Mouse (Mus musculus): ENCODE results near the gene Tas1r3. TPM values are rescaled to one million over a fixed set of nuclear protein-coding genes. Genes with fewer than 3 reads are reported as not detected.

The Tas1r3 gene
- total and polyA plus RNA-seq, 3 experiments: 0.03 to 1.7 (median 0.60) TPM

GRCm38 (mm10) chr4:155891551-155892001 is 28.4 kb upstream of the Tas1r3 start, which contains the start of the genes Pusl1 and Acap3:
Pusl1 (minus strand) TSS chr4:155891781.
Acap3 (plus strand) TSS chr4:155891822.
- peak; percentile 36 for ATAC-seq (ENCODE audit: extremely low read depth, insufficient number of reproducible peaks, low FRiP score, poor library complexity, severe bottlenecking)
- peaks cover 63% of the 10 kb centered on the region for H3K4me1 ChIP-seq (ENCODE audit: insufficient read depth, low read depth, low read length)
- peaks cover 69% of the 10 kb centered on the region for H3K36me3 ChIP-seq (replicated peaks)
- peak; percentile 88 for DNase-seq (ENCODE audit: low spot score)
- H3K4me3 ChIP-seq (ENCODE audit: low read depth, low read length): peak within 1 kb of the TSS; percentile 90
- no peak for TF ChIP-seq CTCF (IDR thresholded peaks at IDR 0.05; ENCODE audit: low read depth, low read length)
- no peak for TF ChIP-seq GATA1 (IDR thresholded peaks at IDR 0.05; ENCODE audit: borderline replicate concordance, low read length)
- no peak for TF ChIP-seq POLR2AphosphoS5 (IDR thresholded peaks at IDR 0.05; ENCODE audit: insufficient replicate concordance, low read depth, low read length)
- TF ChIP-seq GATA2 (IDR thresholded peaks at IDR 0.05; ENCODE audit: borderline replicate concordance, low read depth, low read length): no peak
- TF ChIP-seq TAL1 (conservative IDR thresholded peaks at IDR 0.05; ENCODE audit: low read depth, low read length): no peak
- H3K27me3 ChIP-seq (ENCODE audit: insufficient read depth, low read length): no peaks in the 10 kb centered on the region
- H3K9me3 ChIP-seq (replicated peaks): no peaks in the 10 kb centered on the region

DNA sequence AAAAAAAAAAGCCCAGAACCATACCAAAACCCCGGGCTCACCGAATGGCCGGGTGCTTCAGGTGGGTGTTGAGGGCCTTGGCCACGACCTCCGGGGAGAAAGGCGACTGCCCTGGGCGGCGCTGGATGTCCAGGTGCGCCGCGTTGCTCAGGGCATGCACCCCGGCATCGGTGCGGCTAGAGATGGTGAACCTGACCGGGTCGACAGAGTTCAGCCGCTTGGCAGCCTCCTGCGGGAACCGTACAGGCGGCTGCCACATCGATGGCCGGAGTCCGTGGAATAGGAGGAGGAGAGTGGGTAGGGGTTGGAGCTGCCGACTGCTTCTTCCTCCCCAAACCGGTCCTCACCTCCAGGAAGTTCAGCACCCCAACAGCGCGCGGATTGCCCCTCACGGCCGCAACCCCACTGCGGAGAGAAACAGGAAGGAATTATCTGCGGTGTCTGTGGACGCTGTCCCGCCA is 27.9 kb upstream of the Tas1r3 start:
- H3K27me3 ChIP-seq (ENCODE audit: insufficient read depth, low read length): no peaks in the 10 kb centered on the region
- H3K4me1 ChIP-seq (ENCODE audit: insufficient read depth, low read depth, low read length): peaks cover 66% of the 10 kb centered on the region
- no peak for ATAC-seq (ENCODE audit: extremely low read depth, insufficient number of reproducible peaks, low FRiP score, poor library complexity, severe bottlenecking)
- H3K36me3 ChIP-seq (replicated peaks): peaks cover 69% of the 10 kb centered on the region
- no peak for DNase-seq (ENCODE audit: low spot score)
- TF ChIP-seq GATA1 (IDR thresholded peaks at IDR 0.05; ENCODE audit: borderline replicate concordance, low read length) (no peak), TAL1 (conservative IDR thresholded peaks at IDR 0.05; ENCODE audit: low read depth, low read length) (no peak), CTCF (IDR thresholded peaks at IDR 0.05; ENCODE audit: low read depth, low read length) (no peak), POLR2AphosphoS5 (IDR thresholded peaks at IDR 0.05; ENCODE audit: insufficient replicate concordance, low read depth, low read length) (no peak), GATA2 (IDR thresholded peaks at IDR 0.05; ENCODE audit: borderline replicate concordance, low read depth, low read length) (no peak)
- H3K4me3 ChIP-seq (ENCODE audit: low read depth, low read length): peak overlapping the region; percentile 90
- H3K9me3 ChIP-seq (replicated peaks): no peaks in the 10 kb centered on the region

GRCm38 (mm10) chr4:155889316-155889715 is 26.2 kb upstream of the Tas1r3 start:
- TF ChIP-seq TAL1 (conservative IDR thresholded peaks at IDR 0.05; ENCODE audit: low read depth, low read length) (no peak), CTCF (IDR thresholded peaks at IDR 0.05; ENCODE audit: low read depth, low read length) (no peak), GATA2 (IDR thresholded peaks at IDR 0.05; ENCODE audit: borderline replicate concordance, low read depth, low read length) (no peak), POLR2AphosphoS5 (IDR thresholded peaks at IDR 0.05; ENCODE audit: insufficient replicate concordance, low read depth, low read length) (no peak), GATA1 (IDR thresholded peaks at IDR 0.05; ENCODE audit: borderline replicate concordance, low read length) (no peak)
- Histone ChIP-seq H3K4me3 (ENCODE audit: low read depth, low read length) (no peak overlapping the region), H3K27me3 (ENCODE audit: insufficient read depth, low read length) (no peaks in the 10 kb centered on the region), H3K36me3 (replicated peaks) (peaks cover 68% of the 10 kb centered on the region), H3K4me1 (ENCODE audit: insufficient read depth, low read depth, low read length) (peaks cover 53% of the 10 kb centered on the region), H3K9me3 (replicated peaks) (no peaks in the 10 kb centered on the region)
- DNase-seq (ENCODE audit: low spot score) (no peak), ATAC-seq (ENCODE audit: extremely low read depth, insufficient number of reproducible peaks, low FRiP score, poor library complexity, severe bottlenecking) (no peak)

DNA sequence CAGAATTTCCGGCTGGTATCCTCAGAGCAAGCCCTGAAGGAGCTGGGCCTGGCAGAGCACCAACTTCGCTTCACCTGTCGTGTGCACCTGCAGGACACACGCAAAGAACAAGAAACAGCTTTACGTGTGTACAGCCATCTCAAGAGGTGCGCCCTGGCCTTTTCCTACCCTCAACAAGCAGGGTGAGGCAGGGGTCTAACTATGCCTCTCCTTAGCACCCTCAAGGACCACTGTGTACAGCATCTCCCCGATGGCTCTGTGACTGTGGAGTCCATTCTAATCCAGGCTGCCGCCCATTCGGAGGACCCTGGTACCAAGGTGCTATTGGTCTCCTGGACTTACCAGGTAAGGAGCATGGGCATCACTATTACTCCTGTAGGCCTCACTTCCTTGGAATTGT is 25.0 kb upstream of the Tas1r3 start:
- H3K27me3 ChIP-seq (ENCODE audit: insufficient read depth, low read length): no peaks in the 10 kb centered on the region
- no peak for TF ChIP-seq GATA1 (IDR thresholded peaks at IDR 0.05; ENCODE audit: borderline replicate concordance, low read length)
- no peak for TF ChIP-seq TAL1 (conservative IDR thresholded peaks at IDR 0.05; ENCODE audit: low read depth, low read length)
- no peak for TF ChIP-seq CTCF (IDR thresholded peaks at IDR 0.05; ENCODE audit: low read depth, low read length)
- no peak for TF ChIP-seq GATA2 (IDR thresholded peaks at IDR 0.05; ENCODE audit: borderline replicate concordance, low read depth, low read length)
- no peak for TF ChIP-seq POLR2AphosphoS5 (IDR thresholded peaks at IDR 0.05; ENCODE audit: insufficient replicate concordance, low read depth, low read length)
- no peak overlapping the region for H3K4me3 ChIP-seq (ENCODE audit: low read depth, low read length)
- ATAC-seq (ENCODE audit: extremely low read depth, insufficient number of reproducible peaks, low FRiP score, poor library complexity, severe bottlenecking) (no peak), DNase-seq (ENCODE audit: low spot score) (no peak)
- no peaks in the 10 kb centered on the region for H3K9me3 ChIP-seq (replicated peaks)
- peaks cover 75% of the 10 kb centered on the region for H3K36me3 ChIP-seq (replicated peaks)
- peaks cover 42% of the 10 kb centered on the region for H3K4me1 ChIP-seq (ENCODE audit: insufficient read depth, low read depth, low read length)

DNA sequence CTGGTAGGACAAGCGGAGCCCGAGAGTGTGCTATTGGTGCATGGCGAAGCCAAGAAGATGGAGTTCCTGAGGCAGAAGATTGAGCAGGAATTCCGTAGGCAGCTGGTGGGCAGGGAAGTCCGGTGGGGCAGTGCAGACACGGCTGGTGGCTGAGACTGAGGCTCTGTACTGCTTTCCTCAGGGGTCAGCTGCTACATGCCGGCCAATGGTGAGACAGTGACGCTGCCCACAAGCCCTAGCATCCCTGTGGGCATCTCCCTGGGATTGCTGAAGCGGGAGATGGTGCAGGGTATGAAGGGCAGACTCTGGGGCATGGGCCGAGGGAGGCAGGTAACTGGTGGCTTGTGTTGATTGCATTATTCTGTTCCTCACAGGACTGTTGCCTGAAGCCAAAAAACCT is 24.5 kb upstream of the Tas1r3 start:
- no peak overlapping the region for H3K4me3 ChIP-seq (ENCODE audit: low read depth, low read length)
- TF ChIP-seq GATA2 (IDR thresholded peaks at IDR 0.05; ENCODE audit: borderline replicate concordance, low read depth, low read length) (no peak), GATA1 (IDR thresholded peaks at IDR 0.05; ENCODE audit: borderline replicate concordance, low read length) (no peak), CTCF (IDR thresholded peaks at IDR 0.05; ENCODE audit: low read depth, low read length) (no peak), POLR2AphosphoS5 (IDR thresholded peaks at IDR 0.05; ENCODE audit: insufficient replicate concordance, low read depth, low read length) (no peak), TAL1 (conservative IDR thresholded peaks at IDR 0.05; ENCODE audit: low read depth, low read length) (no peak)
- peaks cover 79% of the 10 kb centered on the region for H3K36me3 ChIP-seq (replicated peaks)
- ATAC-seq (ENCODE audit: extremely low read depth, insufficient number of reproducible peaks, low FRiP score, poor library complexity, severe bottlenecking) (no peak), DNase-seq (ENCODE audit: low spot score) (no peak)
- H3K9me3 ChIP-seq (replicated peaks): no peaks in the 10 kb centered on the region
- H3K27me3 ChIP-seq (ENCODE audit: insufficient read depth, low read length): no peaks in the 10 kb centered on the region
- H3K4me1 ChIP-seq (ENCODE audit: insufficient read depth, low read depth, low read length): peaks cover 37% of the 10 kb centered on the region

DNA sequence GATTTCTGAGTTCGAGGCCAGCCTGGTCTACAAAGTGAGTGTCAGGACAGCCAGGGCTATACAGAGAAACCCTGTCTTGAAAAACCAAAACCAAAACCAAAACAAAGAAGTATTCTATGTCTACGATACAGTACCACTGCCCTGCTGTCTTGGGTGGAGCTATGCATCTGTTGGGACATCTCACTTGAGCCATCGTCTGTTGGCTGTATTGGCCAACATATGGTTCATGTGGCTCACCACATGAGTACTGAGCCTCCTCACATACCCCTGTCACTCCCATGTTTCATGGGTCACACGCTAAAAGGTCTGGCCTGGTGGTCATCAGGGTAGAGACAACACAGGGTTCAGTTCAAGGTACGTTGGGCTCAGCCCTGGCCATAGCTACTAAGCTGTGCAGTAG is 23.2 kb upstream of the Tas1r3 start:
- ATAC-seq (ENCODE audit: extremely low read depth, insufficient number of reproducible peaks, low FRiP score, poor library complexity, severe bottlenecking) (no peak), DNase-seq (ENCODE audit: low spot score) (no peak)
- TF ChIP-seq POLR2AphosphoS5 (IDR thresholded peaks at IDR 0.05; ENCODE audit: insufficient replicate concordance, low read depth, low read length) (no peak), GATA2 (IDR thresholded peaks at IDR 0.05; ENCODE audit: borderline replicate concordance, low read depth, low read length) (no peak), CTCF (IDR thresholded peaks at IDR 0.05; ENCODE audit: low read depth, low read length) (no peak), GATA1 (IDR thresholded peaks at IDR 0.05; ENCODE audit: borderline replicate concordance, low read length) (no peak), TAL1 (conservative IDR thresholded peaks at IDR 0.05; ENCODE audit: low read depth, low read length) (no peak)
- Histone ChIP-seq H3K27me3 (ENCODE audit: insufficient read depth, low read length) (no peaks in the 10 kb centered on the region), H3K36me3 (replicated peaks) (peaks cover 84% of the 10 kb centered on the region), H3K4me1 (ENCODE audit: insufficient read depth, low read depth, low read length) (peaks cover 30% of the 10 kb centered on the region), H3K4me3 (ENCODE audit: low read depth, low read length) (no peak overlapping the region), H3K9me3 (replicated peaks) (no peaks in the 10 kb centered on the region)

Measured in G1E (cell line).